Mouse (Mus musculus) MN1 (cell line): Measurements from ENCODE around the gene Ankrd23.

Experiments used
- DNase-seq: peaks from one replicate; pipeline ENCODE4 v3.0.0-alpha.2; 2016; ENCODE audit warnings: low spot score

Ankrd23 gene

GRCm38 (mm10) chr1:36545382-36545781, 8.7 kb upstream of the Ankrd23 start:
- no peak for DNase-seq

- no peak for DNase-seq
Observed at GRCm38 (mm10) chr1:36542925-36543324, 6.2 kb upstream of the Ankrd23 start.

GRCm38 (mm10) chr1:36541844-36542243, 5.2 kb upstream of the Ankrd23 start:
- DNase-seq, result no peak

- DNase-seq, result no peak
Observed at GRCm38 (mm10) chr1:36540807-36541206, 4.1 kb upstream of the Ankrd23 start.

- DNase-seq, result no peak
Observed at GRCm38 (mm10) chr1:36540132-36540531, 3.4 kb upstream of the Ankrd23 start.

GRCm38 (mm10) chr1:36539186-36539585, 2.5 kb upstream of the Ankrd23 start, which contains the start of gene Gm42417:
TSS of gene Gm42417 (minus strand) at chr1:36539429.
- DNase-seq, result peak; percentile 92

- peak; percentile 54 for DNase-seq
Observed at GRCm38 (mm10) chr1:36538727-36539126, 2.0 kb upstream of the Ankrd23 start.

- no peak for DNase-seq
Observed at GRCm38 (mm10) chr1:36536397-36536728, 320 bp downstream of the Ankrd23 start.

- DNase-seq, result peak; percentile 68
Observed at GRCm38 (mm10) chr1:36535477-36536396, 946 bp downstream of the Ankrd23 start.

- peak; percentile 55 for DNase-seq
Observed at GRCm38 (mm10) chr1:36534595-36535058, 2.1 kb downstream of the Ankrd23 start.

- no peak for DNase-seq
Observed at GRCm38 (mm10) chr1:36533546-36533945, 3.1 kb downstream of the Ankrd23 start.

- DNase-seq, result no peak
Observed at GRCm38 (mm10) chr1:36531461-36531860, 5.2 kb downstream of the Ankrd23 start.

- DNase-seq, result no peak
Observed at GRCm38 (mm10) chr1:36530962-36531361, 5.7 kb downstream of the Ankrd23 start.

GRCm38 (mm10) chr1:36530485-36530884, 6.2 kb downstream of the Ankrd23 start:
- peak; percentile 51 for DNase-seq

- no peak for DNase-seq
Observed at GRCm38 (mm10) chr1:36529875-36530274, 6.8 kb downstream of the Ankrd23 start.

- DNase-seq, result no peak
Observed at GRCm38 (mm10) chr1:36529274-36529673, 7.4 kb downstream of the Ankrd23 start.

GRCm38 (mm10) chr1:36528351-36528750, 8.3 kb downstream of the Ankrd23 start:
- DNase-seq, result peak; percentile 69

- no peak for DNase-seq
Observed at GRCm38 (mm10) chr1:36526903-36527302, 9.8 kb downstream of the Ankrd23 start.

- DNase-seq, result no peak
Observed at GRCm38 (mm10) chr1:36525774-36526173, 10.9 kb downstream of the Ankrd23 start.

GRCm38 (mm10) chr1:36524058-36524457, 12.6 kb downstream of the Ankrd23 start:
- DNase-seq, result no peak

GRCm38 (mm10) chr1:36523332-36524013, 13.2 kb downstream of the Ankrd23 start:
- DNase-seq, result peak; percentile 94

- no peak for DNase-seq
Observed at GRCm38 (mm10) chr1:36522210-36522609, 14.5 kb downstream of the Ankrd23 start.

- no peak for DNase-seq
Observed at GRCm38 (mm10) chr1:36519626-36520025, 17.1 kb downstream of the Ankrd23 start.
